Mouse (Mus musculus) bone marrow macrophage, adult 2 months (primary cell): ENCODE measurements around the gene Phf21a.

Source experiments
- CTCF ChIP-seq: IDR thresholded peaks from 2 replicates; pipeline ENCODE4 v1.5.1; 2012; ENCODE audit warnings: low read depth, mild to moderate bottlenecking, low read length, moderate library complexity
- POLR2A ChIP-seq: IDR thresholded peaks from 2 replicates; pipeline ENCODE4 v1.6.1; 2012; ENCODE audit warnings: mild to moderate bottlenecking, low read depth, low read length, borderline replicate concordance

DNA sequence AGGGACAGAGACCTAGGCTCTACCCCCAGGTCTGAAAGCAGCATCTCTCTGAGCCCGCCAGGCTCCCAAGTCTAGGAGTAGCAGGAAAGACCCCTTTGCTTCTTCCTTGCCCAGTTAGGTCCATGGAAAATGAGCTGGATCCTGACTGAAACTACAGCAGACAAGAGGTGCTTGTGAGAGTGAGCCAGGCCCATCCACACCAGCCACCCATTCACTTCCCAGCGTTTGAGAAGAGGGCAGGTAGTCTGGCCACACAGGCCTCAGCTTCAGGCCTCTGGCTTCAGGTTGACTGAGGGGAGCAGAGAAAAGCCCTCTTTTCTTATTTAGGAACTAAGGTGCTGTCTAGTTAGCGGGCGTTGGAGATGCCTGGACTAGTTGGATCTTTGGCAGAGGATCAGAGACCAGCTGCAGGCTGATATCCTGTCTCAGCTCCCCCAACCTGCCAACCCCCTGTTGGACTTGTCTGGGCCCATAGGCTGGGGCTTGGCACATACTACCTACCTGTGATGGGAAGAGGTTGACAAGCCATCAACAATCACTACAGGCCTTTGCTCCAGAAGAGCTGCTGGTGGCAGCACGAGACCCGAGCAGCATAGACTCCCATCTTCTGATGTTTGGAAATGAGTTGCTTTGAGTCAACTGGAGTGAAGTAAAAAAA lies 269.8 kb downstream of the Phf21a start:
- TF ChIP-seq POLR2A (no peak), CTCF (no peak)
